Mouse (Mus musculus): ENCODE measurements around the gene Gm17581. TPM values are rescaled to one million over a fixed set of nuclear protein-coding genes. Genes with fewer than 3 reads are reported as not detected.

The Gm17581 gene
- polyA plus RNA-seq, 1 experiment from 2014 or later: not detected

DNA sequence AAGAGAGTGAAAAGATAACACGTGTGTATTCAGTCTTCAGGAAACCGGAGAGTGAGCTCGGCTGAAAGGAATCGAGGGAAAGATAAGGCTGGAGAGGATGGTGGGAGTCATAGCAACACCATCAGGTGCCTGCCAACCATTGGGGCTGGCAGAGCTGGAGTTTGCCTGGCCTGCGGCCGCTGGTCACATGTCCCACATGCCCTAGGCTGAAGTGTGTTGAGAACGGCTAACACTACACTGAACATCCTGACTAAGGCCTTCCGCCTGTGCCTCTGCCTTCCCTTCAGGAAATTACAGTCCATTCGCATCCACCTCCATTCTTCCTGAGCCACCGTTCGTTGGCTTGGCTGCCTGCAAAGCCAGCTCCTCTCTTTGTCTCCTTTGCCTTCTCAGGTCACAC is 6.5 kb upstream of the Gm17581 start:
- no peaks in the 10 kb centered on the region for H3K27me3 ChIP-seq
- POLR2A ChIA-PET: interaction anchor here (0.8 kb wide), 1 partner anchor 13 kb away, joined by 3 read pairs; the partner anchor contains the start of gene Edem2
- no peak for TF ChIP-seq CTCF (IDR thresholded peaks at IDR 0.05)
- ATAC-seq: no peak
- CTCF ChIA-PET: interaction anchor here (1.4 kb wide), 1 partner anchor 9 kb away, joined by 3 read pairs; the partner anchor contains the start of gene Procr
- in situ Hi-C loops (cut with MboI; ENCODE audit: low pct_unique_long_range_greater_than_20kb): no loop called here
- DNase-seq (ENCODE audit: low read depth, low spot score): no peak

DNA sequence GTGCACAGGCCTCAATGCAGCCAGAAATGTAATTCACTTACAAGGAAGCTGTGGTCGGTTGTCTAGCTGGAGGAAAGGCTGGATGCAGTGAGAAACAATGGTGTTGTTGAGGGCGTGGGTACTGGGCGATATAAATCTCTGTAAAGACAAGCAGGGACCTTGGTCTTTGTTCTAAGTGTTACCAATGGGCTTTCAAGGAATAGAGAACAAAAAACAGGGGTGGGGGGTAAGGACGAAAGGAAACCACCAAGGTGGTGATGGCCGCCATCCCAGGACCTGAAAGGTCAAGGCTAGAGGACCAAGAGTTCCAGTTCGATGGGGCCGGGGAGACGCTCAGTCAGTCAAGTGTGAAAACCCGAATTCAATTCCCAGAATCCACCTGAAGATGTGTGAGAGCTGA is 2.1 kb upstream of the Gm17581 start:
- no peak for TF ChIP-seq CTCF (IDR thresholded peaks at IDR 0.05)
- CTCF ChIA-PET: interaction anchor here (1.3 kb wide), 1 partner anchor 64 kb away, joined by 3 read pairs; no protein-coding TSS in a partner anchor

DNA sequence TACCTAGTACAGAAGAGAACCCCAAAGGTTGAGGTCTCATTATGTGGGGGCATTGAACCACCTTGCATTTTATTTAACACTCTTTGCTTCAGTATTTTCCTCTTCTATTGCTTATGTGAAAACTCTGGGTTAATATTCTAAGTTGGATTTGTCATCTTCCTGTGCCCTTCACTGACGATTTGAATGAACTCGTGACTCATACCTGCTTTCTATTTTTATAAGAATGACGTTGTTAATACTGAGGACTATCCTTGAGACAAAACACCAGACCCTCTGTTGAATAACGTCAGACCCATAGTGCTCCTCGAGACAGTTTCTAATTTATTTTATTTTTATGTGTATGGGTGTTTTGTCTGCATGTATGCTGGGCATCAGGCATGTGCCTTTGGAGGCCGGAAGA is 1.3 kb upstream of the Gm17581 start:
- H3K27me3 ChIP-seq: peaks cover 2% of the 10 kb centered on the region
- in situ Hi-C loops (cut with MboI; ENCODE audit: low pct_unique_long_range_greater_than_20kb): no loop called here
- no peak for TF ChIP-seq CTCF (IDR thresholded peaks at IDR 0.05)
- CTCF ChIA-PET: no interaction called here
- POLR2A ChIA-PET: no interaction called here
- DNase-seq (ENCODE audit: low read depth, low spot score) (no peak), ATAC-seq (no peak)

More for the DNA sequence above, 2.1 kb upstream of the Gm17581 start:
- in situ Hi-C loops (cut with MboI; ENCODE audit: low pct_unique_long_range_greater_than_20kb): no loop called here
- H3K27me3 ChIP-seq: no peaks in the 10 kb centered on the region
- DNase-seq (ENCODE audit: low read depth, low spot score): no peak
- POLR2A ChIA-PET: no interaction called here
- ATAC-seq: no peak

DNA sequence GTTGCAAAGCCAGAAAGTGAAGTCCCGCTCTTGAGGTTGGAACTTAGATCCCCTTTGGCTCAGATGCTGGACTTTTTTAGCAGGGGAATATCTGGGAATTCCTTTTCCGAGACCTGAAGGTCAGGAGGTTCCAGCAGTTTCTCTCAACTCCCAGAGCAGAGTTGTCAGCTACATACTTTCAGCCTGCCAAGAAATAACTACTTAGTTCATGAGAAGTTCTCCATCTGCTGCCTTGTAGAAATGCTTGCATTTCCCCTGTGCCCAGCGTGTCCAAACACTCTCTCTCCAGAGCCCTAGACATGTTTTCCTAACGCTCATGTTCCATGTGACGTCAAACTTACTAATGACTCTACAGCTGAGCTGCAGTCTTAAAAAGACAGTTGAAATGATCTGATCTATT is 586 bp downstream of the Gm17581 start:
- CTCF ChIA-PET: interaction anchor here (1.1 kb wide), 1 partner anchor 14 kb away, joined by 3 read pairs; no protein-coding TSS in a partner anchor
- H3K27me3 ChIP-seq: peaks cover 6% of the 10 kb centered on the region
- TF ChIP-seq CTCF (IDR thresholded peaks at IDR 0.05): no peak
- DNase-seq (ENCODE audit: low read depth, low spot score) (no peak), ATAC-seq (no peak)
- in situ Hi-C loops (cut with MboI; ENCODE audit: low pct_unique_long_range_greater_than_20kb): no loop called here
- POLR2A ChIA-PET: no interaction called here

DNA sequence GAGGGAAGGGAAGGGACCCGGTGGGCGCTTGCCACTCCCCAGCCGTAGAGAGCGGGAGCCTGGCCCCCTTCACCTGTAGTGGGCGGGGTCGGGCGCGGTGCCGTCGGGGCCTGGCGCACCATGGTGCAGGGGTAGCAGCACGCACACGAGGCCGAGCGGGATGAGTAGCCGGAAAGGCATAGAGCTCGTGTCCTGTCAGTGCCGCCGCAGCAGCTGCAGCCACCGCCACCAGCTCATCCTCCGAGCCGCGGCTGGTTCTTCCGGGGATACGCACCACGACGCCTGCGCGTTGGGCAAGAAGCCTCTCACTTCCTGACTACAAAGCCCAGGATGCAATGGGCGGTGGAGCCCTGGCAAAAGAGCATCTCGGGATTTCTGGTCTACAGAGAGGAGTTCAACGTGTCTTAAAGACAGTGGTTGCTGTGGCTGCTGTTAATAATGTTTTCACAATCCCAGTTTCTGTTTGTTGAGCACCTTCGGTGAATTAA is 6.5 kb downstream of the Gm17581 start, which contains the start of gene Edem2:
TSS of gene Edem2 (minus strand) at position 318 of the 488 bp plus-strand sequence.
- DNase-seq (ENCODE audit: low read depth, low spot score): peak; percentile 50
- in situ Hi-C loops (cut with MboI; ENCODE audit: low pct_unique_long_range_greater_than_20kb): no loop called here
- peaks cover 6% of the 10 kb centered on the region for H3K27me3 ChIP-seq
- CTCF ChIA-PET: interaction anchor here (1.1 kb wide), 1 partner anchor 33 kb away, joined by 5 read pairs; no protein-coding TSS in a partner anchor
- POLR2A ChIA-PET: interaction anchor here (1.1 kb wide), 1 partner anchor 14 kb away, joined by 3 read pairs; no protein-coding TSS in a partner anchor
- TF ChIP-seq CTCF (IDR thresholded peaks at IDR 0.05): no peak
- peak; percentile 87 for ATAC-seq

DNA sequence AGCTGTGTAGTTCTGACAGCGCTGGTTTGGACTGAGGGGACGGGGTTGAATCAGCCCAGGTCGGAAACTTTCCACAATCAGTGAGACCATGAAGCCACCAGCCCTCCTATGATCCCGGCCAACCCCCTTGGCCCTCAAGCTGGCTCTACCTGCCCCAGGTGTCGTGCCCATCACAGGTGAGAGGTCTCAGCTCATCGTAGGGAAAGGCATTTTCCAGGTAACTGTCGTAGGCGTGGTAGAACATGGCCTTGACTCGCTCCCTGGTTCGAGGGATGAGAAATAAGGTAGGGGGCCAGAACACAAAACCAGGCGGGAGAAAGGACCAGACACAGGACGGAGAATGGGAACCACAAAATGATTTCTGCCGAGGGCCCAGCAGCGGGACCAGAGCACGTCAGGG is 6.9 kb downstream of the Gm17581 start:
- CTCF ChIA-PET: interaction anchor here (0.8 to 1.1 kb wide), 2 partner anchors 31 to 33 kb away, joined by 3 to 5 read pairs; no protein-coding TSS in a partner anchor
- no peak for TF ChIP-seq CTCF (IDR thresholded peaks at IDR 0.05)
- no peak for ATAC-seq
- POLR2A ChIA-PET: interaction anchor here (0.8 to 1.1 kb wide), 2 partner anchors 14 to 237 kb away, joined by 3 read pairs; no protein-coding TSS in a partner anchor
- no peak for DNase-seq (ENCODE audit: low read depth, low spot score)
- H3K27me3 ChIP-seq: peaks cover 6% of the 10 kb centered on the region
- in situ Hi-C loops (cut with MboI; ENCODE audit: low pct_unique_long_range_greater_than_20kb): no loop called here

DNA sequence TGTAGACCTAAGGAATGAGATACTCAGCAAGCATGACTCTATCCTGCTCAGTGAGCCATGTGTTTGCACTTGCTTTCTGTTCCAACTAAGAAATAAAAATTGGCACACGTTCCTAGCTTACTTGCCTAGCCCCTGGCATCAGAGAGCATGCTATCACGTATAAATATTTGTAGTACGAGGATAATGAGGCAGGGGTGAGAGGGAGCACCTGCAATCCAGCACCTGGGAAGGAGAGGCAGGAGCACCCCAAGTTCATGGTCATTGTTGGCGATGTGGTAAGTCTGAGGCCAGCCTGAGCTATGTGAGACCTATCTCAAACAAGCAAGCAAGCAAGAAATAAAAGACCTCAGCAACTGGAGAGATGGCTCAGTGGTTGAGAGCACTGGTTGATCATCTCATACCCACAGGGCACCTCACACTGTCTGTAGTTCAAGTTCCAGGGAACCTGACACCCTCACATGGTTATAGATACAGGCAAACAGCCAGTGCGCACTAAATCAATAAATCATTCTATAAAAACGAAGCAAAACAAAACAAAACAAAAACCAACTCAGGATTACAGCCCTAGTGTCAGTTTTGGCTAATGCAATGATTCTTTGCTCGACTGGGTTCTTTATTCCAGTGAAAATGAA is 7.8 kb downstream of the Gm17581 start:
- no peak for DNase-seq (ENCODE audit: low read depth, low spot score)
- no peak for ATAC-seq
- peaks cover 6% of the 10 kb centered on the region for H3K27me3 ChIP-seq
- no peak for TF ChIP-seq CTCF (IDR thresholded peaks at IDR 0.05)
- ChIA-PET POLR2A (interaction anchor here (0.8 kb wide), 1 partner anchor 238 kb away, joined by 3 read pairs; no protein-coding TSS in a partner anchor), CTCF (interaction anchor here (0.8 to 1.2 kb wide), 2 partner anchors 28 to 32 kb away, joined by 3 read pairs; no protein-coding TSS in a partner anchor)
- in situ Hi-C loops (cut with MboI; ENCODE audit: low pct_unique_long_range_greater_than_20kb): no loop called here

DNA sequence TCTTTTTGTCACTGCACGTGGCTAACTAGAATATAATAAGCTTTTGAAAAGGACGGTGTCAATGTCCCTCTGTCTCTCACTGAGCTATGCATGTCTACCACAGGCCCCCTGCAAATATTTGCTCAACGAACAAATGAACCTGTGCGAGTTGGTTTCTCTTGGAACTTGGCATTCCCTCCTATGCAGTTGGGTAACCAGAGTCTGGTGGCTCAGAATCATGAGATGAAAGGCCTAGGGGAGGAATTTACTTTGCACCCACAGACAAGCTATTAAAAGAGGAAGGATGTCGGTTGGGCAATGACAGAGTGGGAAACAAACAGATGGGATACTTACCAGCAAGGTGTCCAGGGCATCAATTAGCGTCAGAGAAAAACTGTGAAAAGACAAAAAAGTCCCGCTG is 9.4 kb downstream of the Gm17581 start:
- ATAC-seq (no peak), DNase-seq (ENCODE audit: low read depth, low spot score) (no peak)
- ChIA-PET POLR2A (interaction anchor here (0.6 kb wide), 1 partner anchor 8 kb away, joined by 4 read pairs; no protein-coding TSS in a partner anchor), CTCF (interaction anchor here (1.3 kb wide), 1 partner anchor 30 kb away, joined by 3 read pairs; no protein-coding TSS in a partner anchor)
- in situ Hi-C loops (cut with MboI; ENCODE audit: low pct_unique_long_range_greater_than_20kb): no loop called here
- no peak for TF ChIP-seq CTCF (IDR thresholded peaks at IDR 0.05)
- no peaks in the 10 kb centered on the region for H3K27me3 ChIP-seq

DNA sequence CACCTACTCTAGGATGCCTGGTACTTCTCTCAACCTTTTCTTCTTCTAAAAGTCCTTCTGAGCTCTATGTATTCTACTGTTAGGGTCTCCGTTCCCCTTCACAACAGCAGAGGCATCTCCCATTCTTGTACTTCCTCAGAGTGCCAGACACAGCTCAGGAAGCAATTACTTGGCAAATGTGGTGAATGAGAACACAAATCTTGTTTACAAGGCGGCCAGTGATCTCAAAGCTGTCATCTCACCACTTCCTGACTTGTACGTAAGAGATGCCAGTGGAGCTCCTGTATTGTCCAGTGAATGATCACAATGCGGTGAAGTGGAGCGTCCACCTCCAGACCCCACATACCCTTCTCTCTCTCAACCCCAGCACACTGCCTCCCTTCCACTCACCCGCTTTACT is 11.1 kb downstream of the Gm17581 start:
- in situ Hi-C loops (cut with MboI; ENCODE audit: low pct_unique_long_range_greater_than_20kb): no loop called here
- no peak for TF ChIP-seq CTCF (IDR thresholded peaks at IDR 0.05)
- no peaks in the 10 kb centered on the region for H3K27me3 ChIP-seq
- ChIA-PET CTCF (interaction anchor here (1.2 to 1.3 kb wide), 2 partner anchors 20 to 31 kb away, joined by 3 read pairs; no protein-coding TSS in a partner anchor), POLR2A (no interaction called here)
- ATAC-seq (no peak), DNase-seq (ENCODE audit: low read depth, low spot score) (no peak)

DNA sequence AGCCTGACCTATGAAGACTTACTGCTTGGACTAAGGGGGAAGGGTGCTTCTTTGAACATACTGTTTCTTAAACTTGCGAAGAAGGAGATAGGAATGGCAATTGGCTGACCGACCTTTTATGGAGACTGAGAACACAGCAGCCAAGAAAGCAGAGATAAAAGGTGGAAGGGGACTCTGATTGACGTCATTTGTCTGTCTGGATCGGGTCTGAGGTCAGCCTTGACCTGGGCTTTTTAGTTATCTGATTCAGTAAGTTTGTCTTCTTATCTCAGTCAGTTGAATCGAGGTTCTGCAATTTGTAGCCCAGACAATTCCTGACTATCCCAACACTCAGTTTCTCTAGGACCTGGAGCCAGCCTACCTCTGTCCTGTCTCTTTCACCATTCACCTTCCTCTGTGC is 11.6 kb downstream of the Gm17581 start:
- ChIA-PET POLR2A (no interaction called here), CTCF (interaction anchor here (1.2 to 1.3 kb wide), 2 partner anchors 20 to 32 kb away, joined by 3 read pairs; no protein-coding TSS in a partner anchor)
- no peak for TF ChIP-seq CTCF (IDR thresholded peaks at IDR 0.05)
- no peaks in the 10 kb centered on the region for H3K27me3 ChIP-seq
- DNase-seq (ENCODE audit: low read depth, low spot score) (no peak), ATAC-seq (no peak)
- in situ Hi-C loops (cut with MboI; ENCODE audit: low pct_unique_long_range_greater_than_20kb): no loop called here

DNA sequence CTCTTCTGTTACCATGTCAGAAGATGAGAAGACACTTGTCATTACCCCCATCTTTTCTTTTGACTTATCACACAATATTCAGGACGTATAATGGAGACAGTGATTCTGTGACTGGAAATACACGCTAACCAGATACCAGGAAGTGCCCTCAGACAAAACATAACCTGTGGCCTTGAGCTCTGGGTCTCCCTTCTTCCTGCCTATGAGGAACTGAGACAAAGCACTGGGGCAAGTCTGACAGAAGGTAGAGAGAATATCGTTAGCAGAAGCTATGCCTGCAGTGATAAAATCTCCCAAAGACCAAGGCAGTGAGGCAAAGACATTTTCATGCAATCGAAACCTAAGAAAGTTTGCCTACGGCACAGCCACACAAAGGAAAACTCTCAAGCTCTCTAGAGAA is 15.1 kb downstream of the Gm17581 start:
- POLR2A ChIA-PET: no interaction called here
- in situ Hi-C loops (cut with MboI; ENCODE audit: low pct_unique_long_range_greater_than_20kb): no loop called here
- DNase-seq (ENCODE audit: low read depth, low spot score) (no peak), ATAC-seq (no peak)
- no peak for TF ChIP-seq CTCF (IDR thresholded peaks at IDR 0.05)
- H3K27me3 ChIP-seq: no peaks in the 10 kb centered on the region
- CTCF ChIA-PET: interaction anchor here (1.3 kb wide), 1 partner anchor 93 kb away, joined by 3 read pairs; no protein-coding TSS in a partner anchor

All from Patski (cell line).